Mouse (Mus musculus) bone marrow, adult 2 months (tissue): ENCODE results near the gene Reps2.

Source experiments
- CTCF ChIP-seq: fragments of 200-500 bp; IDR thresholded peaks from 2 replicates; pipeline ENCODE4 v1.5.1; 2011; ENCODE audit warnings: low read length, control low read depth; ENCODE audit not compliant: control insufficient read depth, insufficient read depth
- POLR2A ChIP-seq: fragments of 200-500 bp; IDR thresholded peaks from 2 replicates; pipeline ENCODE4 v1.6.1; 2011; ENCODE audit warnings: low read depth, mild to moderate bottlenecking, control low read depth, low read length, borderline replicate concordance; ENCODE audit not compliant: control insufficient read depth

GRCm38 (mm10) chrX:162651125-162651524 is 7.7 kb upstream of the Reps2 start:
- TF ChIP-seq POLR2A (no peak), CTCF (no peak)
